Mouse (Mus musculus) regulatory T cell (primary cell): Measurements from ENCODE around the gene Krtap19-1.

Experiments used
- in situ Hi-C: fragments of 300-600 bp; cut with MboI, MseI; formaldehyde crosslinking; loops from one replicate; pipeline ENCODE4 v1.15.1; 2025; ENCODE audit warnings: high pct_unique_total_duplicates

Krtap19-1 gene

GRCm38 (mm10) chr16:88869311-88869710, at the start of gene Krtap19-1:
TSS of gene Krtap19-1 (minus strand) at chr16:88869411.
- in situ Hi-C loops, result no loop called here

- in situ Hi-C loops, result no loop called here
Observed at GRCm38 (mm10) chr16:88896357-88896756, 27.1 kb upstream of the Krtap19-1 start, which contains the start of gene Krtap19-5. TSS of gene Krtap19-5 (minus strand) at chr16:88896457.

GRCm38 (mm10) chr16:88886870-88887269, 17.7 kb upstream of the Krtap19-1 start:
- in situ Hi-C loops, result no loop called here

- in situ Hi-C loops, result no loop called here
Observed at GRCm38 (mm10) chr16:88884989-88885388, 15.8 kb upstream of the Krtap19-1 start, which contains the start of gene Krtap19-4. TSS of gene Krtap19-4 (minus strand) at chr16:88885089.

GRCm38 (mm10) chr16:88877938-88878337, 8.7 kb upstream of the Krtap19-1 start, which contains the start of gene Krtap19-3:
TSS of gene Krtap19-3 (minus strand) at chr16:88878038.
- in situ Hi-C loops, result no loop called here

- in situ Hi-C loops, result no loop called here
Observed at GRCm38 (mm10) chr16:88874169-88874568, 5.0 kb upstream of the Krtap19-1 start, which contains the start of gene Krtap19-2. TSS of gene Krtap19-2 (minus strand) at chr16:88874269.

- in situ Hi-C loops, result no loop called here
Observed at GRCm38 (mm10) chr16:88864887-88865407, 4.3 kb downstream of the Krtap19-1 start.

GRCm38 (mm10) chr16:88851450-88851849, 17.8 kb downstream of the Krtap19-1 start:
- in situ Hi-C loops, result no loop called here

- in situ Hi-C loops, result no loop called here
Observed at GRCm38 (mm10) chr16:88848558-88848957, 20.7 kb downstream of the Krtap19-1 start.

- in situ Hi-C loops, result no loop called here
Observed at GRCm38 (mm10) chr16:88847363-88847762, 21.8 kb downstream of the Krtap19-1 start.

GRCm38 (mm10) chr16:88826978-88827377, 42.2 kb downstream of the Krtap19-1 start:
- in situ Hi-C loops, result no loop called here

GRCm38 (mm10) chr16:88826095-88826652, 43.0 kb downstream of the Krtap19-1 start, which contains the start of gene Krtap14:
TSS of gene Krtap14 (minus strand) at chr16:88826145.
- in situ Hi-C loops, result no loop called here

- in situ Hi-C loops, result no loop called here
Observed at GRCm38 (mm10) chr16:88823736-88824135, 45.5 kb downstream of the Krtap19-1 start.

GRCm38 (mm10) chr16:88820066-88820465, 49.1 kb downstream of the Krtap19-1 start, which contains the start of gene Krtap15:
TSS of gene Krtap15 (plus strand) at chr16:88820215.
- in situ Hi-C loops, result no loop called here
